Mouse (Mus musculus): ENCODE data around the gene Colgalt1.

Colgalt1 gene

DNA sequence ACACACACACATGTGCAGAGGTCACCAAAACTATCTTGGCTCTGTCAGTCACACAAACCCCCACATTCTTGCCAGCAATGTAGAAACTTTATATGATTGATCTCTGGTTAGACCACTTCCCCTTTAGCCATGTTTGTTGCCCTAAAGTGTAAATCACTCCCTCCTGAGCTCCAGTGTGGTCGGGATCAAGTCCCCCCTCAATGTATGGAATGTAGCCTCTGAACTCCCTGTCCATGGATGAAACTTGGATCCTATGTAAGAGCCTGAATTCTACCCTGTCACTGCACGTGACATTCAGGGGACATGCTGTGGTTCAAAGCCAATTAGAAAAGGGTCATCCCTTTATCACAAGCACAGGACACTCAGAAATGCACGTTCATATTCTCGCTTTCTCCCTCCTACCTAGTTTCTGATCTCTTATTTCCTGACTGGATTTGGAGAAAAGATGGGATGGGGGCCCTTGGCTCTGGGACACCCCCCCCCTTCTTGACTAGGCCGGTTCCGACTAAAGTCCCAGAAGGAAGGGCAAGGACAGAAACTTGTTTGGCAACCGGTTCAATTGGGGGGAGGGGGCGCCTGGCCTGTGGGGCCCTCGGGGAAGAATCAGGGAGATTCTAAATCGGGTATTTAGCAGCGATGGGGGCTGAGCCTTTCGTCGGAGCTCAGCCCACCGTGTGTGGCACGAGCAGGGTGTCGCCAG, 17.7 kb downstream of the Colgalt1 start:
- no peak for DNase-seq (ENCODE audit: low read depth, low spot score)

DNA sequence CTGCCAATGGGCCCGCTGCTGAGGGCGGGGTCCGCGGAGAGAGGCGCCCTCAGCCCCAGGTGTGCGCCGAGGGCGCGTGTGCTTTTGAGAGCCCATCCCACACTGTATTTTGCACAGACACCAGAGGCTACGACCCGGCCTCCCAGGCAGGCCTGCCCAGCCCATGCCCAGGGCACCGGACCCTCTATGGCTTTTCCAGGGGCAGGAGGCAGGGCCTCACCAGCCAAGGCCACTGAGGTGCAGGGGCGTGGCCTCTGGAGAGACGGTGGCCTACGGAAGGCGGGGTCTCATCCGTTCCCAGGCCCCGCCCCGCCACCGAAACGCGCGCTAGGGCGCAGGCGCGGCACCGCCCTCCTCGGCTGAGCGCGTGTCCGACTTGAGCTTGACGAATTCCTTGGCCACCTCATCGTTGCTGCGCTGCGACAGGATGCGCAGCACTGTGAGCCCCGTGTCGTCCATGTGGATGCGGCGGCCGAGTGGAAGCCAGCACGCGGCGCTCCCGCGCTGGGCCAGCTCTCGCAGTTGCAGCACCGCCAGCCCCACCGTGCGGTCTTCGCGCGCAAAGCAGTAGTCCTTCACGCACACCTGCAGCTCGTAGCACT, 18.4 kb downstream of the Colgalt1 start:
- DNase-seq (ENCODE audit: low read depth, low spot score) = peak; percentile 94

DNA sequence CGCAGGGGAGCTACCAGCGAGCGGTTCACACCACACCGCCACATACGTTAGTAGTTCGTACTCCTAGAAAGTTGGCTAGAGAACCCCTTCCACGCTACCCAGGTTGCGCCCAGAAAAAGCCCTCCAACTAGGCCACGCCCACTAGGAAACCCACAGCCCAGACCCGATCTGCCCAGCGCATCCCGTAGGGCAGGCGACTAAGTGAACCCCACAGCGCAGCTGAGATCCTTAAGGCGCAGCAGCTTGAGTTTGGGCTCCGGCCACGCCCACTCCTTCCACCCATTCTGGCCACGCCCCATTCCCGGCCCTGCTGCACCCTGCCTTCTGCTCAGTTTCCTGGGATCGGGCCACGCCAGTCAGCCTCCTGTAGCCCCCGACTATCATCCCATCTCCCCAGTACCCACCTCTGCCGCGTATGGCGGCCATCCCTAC, 19.0 kb downstream of the Colgalt1 start:
- peak; percentile 54 for DNase-seq (ENCODE audit: low read depth, low spot score)

DNA sequence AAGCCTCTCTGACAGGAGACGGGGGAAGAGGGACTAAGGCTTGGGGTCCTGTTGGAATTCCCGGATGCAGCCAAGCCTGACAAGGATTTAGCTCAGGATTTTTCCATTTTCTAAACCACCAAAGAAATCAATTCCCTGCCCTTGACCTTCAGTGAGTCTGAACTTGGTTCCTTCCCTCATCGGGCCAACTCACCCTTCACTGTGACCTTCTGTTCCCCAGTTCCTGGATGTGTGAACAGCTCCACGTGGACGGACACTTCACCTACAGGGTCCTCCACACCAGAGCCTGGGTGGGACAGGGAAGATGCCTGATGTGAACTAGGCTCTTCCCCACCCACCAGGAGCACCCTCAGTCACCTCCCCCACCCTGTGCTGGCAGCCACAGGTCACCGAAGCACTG, 20.0 kb downstream of the Colgalt1 start:
- DNase-seq (ENCODE audit: low read depth, low spot score) = no peak

DNA sequence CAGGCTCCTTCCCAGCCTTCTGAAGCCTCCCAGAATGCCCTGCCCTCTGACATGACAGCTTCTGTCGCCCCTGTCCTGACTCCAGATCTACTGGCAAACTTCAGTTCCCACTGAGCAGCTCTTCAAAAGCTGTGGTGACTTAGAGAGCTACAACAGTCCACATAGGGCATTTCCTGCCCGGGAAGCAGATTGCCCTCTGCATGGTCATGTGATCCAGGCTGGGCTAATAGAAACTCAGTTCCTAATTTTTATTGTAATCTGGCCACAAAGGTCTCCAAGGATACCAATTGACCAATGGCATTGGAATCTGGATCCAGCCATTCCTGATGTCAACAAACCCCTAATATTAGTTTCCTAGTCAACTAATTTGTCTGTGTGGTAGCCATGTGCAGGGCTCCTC, 21.1 kb downstream of the Colgalt1 start:
- no peak for DNase-seq (ENCODE audit: low read depth, low spot score)

DNA sequence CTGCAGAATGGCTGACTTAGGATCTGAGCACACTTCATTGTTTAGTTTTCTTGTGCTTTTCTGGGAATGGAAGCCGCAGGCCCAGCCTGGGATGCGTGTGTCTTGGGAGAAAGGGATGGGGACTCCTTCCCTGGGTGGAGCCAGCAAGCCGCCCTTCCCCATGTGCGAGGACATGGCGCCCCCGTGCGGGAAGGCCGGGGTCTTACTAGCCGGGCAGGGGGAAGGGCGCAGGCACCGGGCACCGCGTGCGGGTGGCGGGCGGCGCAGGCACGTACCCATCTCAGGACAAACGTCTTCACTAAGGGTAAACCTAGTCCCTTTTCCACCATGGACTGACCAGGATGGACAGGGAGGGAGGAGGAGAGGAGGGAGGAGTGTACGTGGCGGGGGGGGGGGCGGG, 22.4 kb downstream of the Colgalt1 start:
- peak; percentile 63 for DNase-seq (ENCODE audit: low read depth, low spot score)

DNA sequence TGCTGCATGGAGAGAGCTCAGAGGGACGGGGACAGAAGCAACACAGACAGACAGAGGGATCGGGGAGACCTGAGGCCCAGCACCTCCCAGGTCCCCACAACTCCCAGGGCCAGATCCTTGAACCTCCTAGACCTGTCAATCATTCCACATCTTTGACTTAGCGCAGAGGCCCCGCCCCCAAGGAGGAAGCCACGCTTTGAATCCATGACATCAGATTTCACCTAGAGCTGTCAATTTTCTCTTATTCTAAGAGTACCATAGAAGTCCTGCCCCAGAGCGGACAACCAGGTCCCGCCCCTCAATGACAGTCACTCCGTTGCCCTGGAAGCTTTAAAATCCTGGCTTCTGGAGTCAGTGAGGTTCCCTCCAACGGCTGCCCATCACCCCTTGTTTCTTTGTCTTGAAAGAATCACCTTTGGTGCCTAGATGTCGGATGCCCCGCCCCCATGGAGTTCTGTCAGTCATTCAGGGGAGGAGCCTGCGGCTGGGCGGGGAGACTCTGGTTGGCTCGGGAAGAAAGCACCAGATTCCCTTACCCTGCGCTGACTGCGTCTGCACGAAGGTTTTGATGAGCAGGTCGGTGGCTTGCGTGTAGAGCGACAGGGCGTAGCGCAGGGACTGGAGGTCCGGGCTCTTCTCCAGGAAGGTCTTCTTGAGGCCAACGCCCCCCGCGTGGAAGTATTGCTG, 23.3 kb downstream of the Colgalt1 start:
- peak; percentile 84 for DNase-seq (ENCODE audit: low read depth, low spot score)

DNA sequence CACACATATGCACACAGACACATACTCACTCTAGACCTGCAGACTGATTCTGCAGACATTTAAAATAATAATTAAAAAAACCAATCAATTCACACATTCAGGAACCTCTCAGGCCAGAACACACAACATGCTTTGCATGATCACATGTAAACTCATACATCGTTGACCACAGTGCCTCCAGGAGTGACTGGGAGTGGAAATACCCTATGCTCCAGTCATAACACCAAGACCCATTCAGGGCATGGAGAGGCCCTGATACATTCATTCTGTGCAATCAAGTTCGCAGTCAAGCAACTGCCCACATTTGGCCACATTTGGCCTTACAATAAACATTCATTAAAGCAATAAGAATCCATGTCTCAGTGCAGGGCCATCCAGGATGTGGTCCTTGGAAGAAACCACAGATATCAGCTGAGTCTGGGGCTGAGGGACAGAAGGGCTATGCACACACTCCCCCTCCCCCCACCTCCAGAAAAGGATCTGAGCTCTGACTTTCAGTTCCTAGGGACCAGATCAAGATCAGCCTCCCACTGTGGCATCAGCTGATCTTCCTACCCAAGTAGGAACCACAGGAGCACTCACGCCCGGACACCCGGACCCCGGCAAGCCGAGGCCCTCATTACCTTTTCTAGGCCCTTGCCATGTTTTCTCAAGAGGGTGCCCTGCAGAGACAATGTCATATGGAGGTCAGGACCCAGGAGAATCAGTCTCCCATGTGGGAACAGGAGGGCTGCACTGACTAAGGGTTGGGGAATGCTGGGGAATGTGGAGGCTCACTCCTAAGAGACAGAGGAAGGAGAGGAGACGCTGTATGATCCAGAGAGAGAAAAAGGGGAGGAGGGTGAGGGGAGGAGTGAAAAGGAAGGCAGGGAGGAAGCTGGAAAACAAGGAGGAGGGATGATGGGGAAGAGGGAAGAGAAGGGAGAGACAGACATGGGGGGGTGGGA, 26.6 kb downstream of the Colgalt1 start:
- no peak for DNase-seq (ENCODE audit: low read depth, low spot score)

DNA sequence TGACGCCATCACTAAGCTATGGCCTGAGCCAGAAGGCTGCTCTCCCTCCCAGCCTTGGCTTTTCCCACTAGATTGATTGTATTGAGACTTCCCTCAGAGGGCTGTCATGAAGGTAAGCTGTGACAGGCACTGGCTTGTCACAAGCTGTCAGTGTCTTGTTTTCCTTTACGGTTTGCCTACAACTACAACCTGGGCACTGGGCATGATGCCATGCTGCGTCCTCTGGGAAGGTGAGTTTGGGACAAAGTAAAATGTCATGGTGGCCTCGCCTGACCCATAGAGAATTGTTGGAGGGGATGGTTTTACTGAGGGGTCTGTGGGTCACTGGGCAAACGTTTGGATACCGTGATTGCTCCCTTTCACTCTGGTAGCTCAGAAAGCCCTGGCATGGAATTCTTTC, 27.5 kb downstream of the Colgalt1 start:
- no peak for DNase-seq (ENCODE audit: low read depth, low spot score)

DNA sequence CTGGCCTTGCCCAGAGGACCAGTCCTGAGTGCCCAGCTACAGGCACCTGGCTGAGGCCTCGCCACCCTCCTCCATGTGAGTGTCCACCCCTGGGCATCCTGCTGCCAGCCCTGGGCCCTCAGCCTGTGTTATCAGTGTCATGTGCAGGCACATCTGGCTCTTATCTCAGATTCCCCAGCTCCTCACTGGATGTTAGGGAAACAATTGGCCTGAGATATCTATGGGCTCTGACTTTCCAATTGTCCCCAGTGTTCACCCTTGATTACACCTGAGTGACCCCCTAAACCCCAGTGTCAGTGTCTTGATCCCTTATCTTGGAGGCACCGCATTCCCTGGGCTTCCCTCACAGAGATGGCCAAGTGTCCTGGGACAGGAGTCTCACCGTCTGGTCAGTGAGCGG, 28.5 kb downstream of the Colgalt1 start:
- no peak for DNase-seq (ENCODE audit: low read depth, low spot score)

DNA sequence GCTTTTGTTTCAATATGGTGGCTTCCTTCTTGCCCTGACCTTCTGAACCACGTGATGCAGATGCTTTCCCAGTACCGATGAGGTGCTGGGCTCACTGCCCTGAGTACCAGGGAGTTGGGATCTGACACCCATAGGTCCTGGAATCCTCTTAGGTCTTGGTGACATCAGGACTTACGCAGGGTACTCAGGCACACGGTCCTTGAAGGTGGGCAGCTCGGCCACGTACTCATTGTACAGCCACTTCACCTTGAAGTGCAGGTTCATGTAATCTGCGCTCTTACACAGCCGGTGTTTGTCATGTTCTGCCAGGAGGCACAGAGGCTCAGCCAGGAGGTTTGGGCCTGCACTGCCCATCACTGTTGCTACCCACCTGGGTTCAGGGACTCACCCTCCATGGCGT, 34.7 kb downstream of the Colgalt1 start:
- no peak for DNase-seq (ENCODE audit: low read depth, low spot score)

DNA sequence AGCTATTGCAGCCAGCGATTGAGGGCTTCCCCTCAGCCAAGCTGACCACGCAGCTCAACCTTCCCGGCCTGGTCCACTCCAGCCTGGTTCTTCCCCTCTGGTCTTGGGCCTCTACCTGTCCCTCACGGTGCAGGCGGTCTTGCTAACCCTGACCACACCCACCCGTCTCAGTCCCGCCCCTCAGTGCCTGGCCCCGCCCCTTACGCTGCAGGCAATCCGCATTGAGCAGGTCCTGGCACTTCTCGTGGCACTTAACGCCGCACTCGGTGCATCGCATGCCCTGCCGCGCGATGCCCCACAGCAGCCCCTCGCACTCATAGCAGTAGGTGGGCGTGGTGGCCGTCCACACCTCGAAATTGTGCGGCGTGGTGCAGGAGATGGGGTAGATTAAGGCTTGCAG, 43.8 kb downstream of the Colgalt1 start:
- DNase-seq (ENCODE audit: low read depth, low spot score) = peak; percentile 62

DNA sequence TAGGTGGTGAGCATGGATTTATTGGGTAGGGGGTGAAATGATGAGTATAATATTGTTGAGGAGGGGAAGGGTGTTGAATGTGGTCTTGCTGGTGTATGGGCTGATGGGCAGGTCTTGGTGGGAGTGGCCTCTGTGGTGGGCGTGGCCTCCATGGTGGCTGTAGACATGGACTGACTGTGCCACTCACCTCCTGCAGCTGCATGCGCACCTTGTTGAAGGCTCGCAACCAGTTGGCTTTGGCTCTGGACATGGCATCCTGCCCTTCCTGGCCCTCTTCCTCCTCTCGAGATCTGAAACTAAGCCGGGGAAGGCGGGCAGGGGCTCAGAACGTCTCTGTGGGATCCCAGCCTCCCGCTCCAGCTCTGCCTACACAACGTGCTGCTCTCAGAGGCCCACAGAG, 47.0 kb downstream of the Colgalt1 start:
- no peak for DNase-seq (ENCODE audit: low read depth, low spot score)

DNA sequence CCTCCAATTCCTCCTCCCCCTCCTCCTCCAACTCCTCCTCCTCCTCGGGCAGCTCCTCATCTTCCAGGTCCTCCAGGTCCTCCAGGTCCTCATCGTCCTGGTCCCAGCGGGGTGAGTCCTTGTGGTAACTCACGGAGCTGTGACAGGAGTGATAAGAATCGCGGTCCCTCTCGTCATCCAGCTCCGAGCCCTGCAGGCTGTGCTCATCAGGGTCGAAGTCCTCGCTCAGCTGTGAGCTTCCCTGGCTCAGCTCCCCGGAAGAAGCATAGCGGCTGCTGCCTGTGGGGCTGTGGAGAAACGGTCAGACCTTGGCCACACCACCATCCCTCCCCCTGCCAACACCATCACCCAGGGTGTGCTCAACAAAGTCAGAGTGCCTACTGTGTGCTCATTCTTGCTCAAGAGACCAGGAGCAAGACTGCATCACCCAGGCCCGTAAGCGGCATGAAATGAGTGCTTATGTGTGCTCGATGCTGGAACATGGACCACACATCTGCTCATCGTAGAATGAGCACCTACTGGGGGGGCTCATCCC, 47.8 kb downstream of the Colgalt1 start:
- no peak for DNase-seq (ENCODE audit: low read depth, low spot score)

DNA sequence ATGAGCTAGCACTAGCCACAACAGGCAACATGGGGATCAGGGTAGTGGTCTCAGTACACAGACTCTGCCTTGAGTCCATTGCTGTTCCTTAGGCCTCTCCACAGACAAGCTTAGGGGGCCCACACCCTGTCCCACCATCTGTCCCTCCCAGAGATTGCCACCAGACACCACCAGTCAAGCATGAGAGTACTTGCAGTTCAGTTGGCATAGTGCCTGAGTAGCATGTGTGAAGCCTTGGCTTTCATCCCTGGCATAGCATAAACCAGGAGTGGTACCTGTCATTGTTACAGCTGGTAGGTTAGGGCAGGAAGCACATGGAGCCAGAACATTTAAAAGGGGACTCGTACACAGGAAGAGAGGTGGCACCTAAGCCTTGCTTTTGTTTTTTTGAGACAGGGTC, 49.0 kb downstream of the Colgalt1 start:
- DNase-seq (ENCODE audit: low read depth, low spot score) = no peak

DNA sequence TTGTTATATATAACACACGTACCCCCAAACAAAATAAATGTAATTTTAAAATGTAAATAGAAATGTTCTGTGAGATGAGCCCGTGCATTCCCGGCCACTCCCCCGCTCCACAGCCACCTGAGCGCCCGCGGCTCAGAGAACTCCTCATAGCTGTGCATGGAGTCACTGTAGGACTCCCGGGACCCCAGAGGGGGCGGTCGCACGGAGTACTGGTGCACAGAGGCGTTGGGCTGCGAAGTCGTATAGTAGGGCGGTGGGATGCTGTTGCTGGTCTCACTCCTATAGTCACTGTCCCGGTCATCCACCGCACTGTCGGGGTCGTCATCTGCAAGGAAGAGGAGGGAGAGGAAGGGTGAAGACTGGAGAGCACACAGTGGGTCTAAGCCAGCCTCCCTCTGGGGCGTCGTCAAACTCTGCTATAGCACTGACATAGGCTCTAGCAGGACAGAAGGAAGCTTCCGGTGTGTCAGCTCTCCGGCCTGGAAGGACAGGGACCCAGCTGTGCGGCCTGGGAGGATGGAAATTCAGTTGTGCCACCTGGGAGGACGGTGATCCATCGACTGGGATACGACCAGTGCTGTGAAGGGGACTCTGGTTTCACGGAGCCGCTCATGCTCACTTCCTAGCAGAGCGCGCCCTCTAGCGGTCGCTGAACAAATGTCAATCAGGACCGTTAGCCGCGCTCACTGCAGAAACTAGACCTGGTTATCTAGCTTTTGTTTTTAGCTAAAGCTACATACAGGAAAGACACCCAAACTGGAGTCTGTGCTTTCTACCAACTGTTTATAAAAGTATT, 49.7 kb downstream of the Colgalt1 start:
- peak; percentile 83 for DNase-seq (ENCODE audit: low read depth, low spot score)

DNA sequence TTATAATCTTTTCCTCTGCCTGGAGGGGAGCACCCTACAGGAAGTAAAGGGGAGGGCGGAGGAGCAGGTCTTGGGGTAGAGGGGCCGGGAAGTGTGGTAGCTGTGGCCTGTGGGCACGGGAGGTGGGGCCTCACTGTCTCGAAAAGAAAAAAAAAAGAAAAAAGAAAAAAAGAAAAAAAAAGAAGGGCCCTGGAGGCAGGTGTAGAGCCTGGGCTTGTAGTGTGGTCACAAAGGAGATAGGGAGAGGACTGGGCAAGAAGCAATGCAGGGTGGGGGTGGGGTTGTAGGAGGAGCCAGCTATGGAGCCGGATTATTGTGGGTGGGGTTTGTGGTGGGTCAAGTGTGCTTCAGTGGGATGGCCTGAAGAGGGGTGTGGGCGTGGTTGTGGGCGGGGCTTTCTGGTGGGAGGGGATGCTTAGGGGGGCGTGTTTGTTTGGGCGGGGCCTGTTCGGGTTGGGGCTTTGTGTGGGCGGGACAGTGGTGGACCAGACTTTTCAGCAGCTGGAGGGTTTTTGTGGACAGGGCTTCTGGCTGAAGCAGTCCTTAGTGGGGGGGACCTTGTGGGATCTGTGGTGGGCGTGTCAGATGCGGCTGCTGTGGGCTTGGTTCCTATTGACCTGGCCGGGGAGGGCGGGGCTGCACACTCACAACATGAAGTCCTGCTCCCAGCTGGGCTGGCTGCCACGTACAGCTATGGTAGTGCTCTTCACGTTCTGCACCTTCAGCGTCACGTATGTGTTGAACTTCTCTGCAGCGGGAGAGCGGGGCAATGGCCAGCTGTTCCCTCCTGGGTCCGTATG, 54.7 kb downstream of the Colgalt1 start:
- peak; percentile 81 for DNase-seq (ENCODE audit: low read depth, low spot score)

DNA sequence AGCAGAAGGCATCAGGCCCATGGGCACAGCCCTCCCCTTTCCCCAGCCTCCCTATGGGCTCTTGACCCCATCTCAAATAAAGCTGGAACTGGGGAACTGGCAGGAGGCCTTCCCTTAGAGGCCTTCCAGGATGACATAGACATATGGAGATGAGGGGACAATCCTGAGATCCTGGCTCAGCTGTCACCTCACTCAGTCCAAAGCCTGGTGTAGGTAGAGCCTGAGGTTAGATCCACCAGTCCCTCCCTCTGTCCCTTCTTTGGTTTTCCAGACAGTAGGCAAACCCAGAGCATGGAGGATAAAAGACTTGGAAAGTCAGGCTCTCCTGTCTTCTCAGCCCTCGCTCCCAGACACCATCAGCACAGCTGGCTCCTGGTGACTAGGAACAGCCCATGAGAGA, 56.1 kb downstream of the Colgalt1 start:
- DNase-seq (ENCODE audit: low read depth, low spot score) = no peak

DNA sequence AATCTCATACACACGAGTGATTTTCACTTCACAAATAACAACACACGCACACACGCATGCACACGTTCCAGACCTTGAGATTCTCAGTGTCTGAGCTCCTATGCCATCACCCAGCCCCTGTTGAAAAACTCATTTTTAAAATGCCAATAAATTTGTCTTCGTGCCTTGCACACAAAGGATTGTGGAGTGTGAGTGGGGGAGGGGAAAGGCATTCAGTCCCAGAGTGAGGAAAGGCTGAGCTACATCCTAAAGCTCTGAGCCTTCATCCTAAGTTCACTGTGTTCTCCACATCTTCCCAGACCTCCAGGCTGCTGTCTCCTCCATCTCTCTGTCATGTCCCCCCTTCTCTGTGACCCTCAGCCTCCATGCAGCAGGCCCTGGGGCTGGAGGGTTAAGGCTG, 56.5 kb downstream of the Colgalt1 start:
- no peak for DNase-seq (ENCODE audit: low read depth, low spot score)
